Mouse (Mus musculus): Measurements from ENCODE around the gene Rbm20. TPM values are rescaled to one million over a fixed set of nuclear protein-coding genes. Genes with fewer than 3 reads are reported as not detected.

Gene Rbm20
- polyA plus RNA-seq, 1 experiment from 2014 or later: 2.7 TPM

DNA sequence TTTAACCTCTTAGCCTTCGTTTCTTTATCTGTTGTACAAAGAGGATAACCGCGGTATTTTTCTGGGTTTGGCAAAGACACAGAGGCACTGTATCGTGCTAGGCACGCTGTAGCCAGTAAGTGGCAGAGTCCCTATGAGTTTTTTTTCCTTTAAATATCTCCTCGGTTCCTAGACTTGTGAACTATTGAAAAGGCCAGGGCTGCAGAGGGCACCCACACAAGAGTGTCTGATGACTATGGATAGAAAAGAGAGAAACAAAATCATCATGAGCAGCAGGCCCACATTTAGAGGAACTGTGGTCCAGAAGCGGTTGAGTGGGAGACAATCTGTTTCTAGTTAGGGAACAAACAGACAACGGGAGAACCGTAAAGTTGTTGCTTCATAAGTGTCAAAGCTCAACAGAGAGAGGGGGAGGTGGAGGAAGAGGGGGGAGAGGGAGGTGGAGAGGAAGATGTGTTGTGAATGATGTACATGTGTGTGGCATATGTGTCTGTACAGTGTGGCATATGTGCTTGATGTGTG is 215.8 kb downstream of the Rbm20 start:
- no peak overlapping the region for H3K4me2 ChIP-seq (ENCODE audit: low read depth, severe bottlenecking)
- WGBS: 54% methylated on average over 9 of the region's 9 CpGs
- DNase-seq (ENCODE audit: low spot score) (no peak), ATAC-seq (ENCODE audit: insufficient number of reproducible peaks, low FRiP score, low TSS enrichment, low read depth) (no peak)
- H3K36me3 ChIP-seq (ENCODE audit: control insufficient read depth, insufficient read depth, low read length): no peaks in the 10 kb centered on the region
- H3K9me3 ChIP-seq (ENCODE audit: control insufficient read depth, low read length): no peaks in the 10 kb centered on the region
- 0 out of 2 replicates have a peak overlapping the region, but pooled peaks have one; percentile 10 for H3K27ac ChIP-seq (replicated peaks; ENCODE audit: low read depth, low read length)
- no peak overlapping the region for H3K4me3 ChIP-seq (ENCODE audit: low read depth, low read length)
- no peak overlapping the region for H3K9ac ChIP-seq (ENCODE audit: low read length)
- H3K4me1 ChIP-seq (ENCODE audit: control insufficient read depth, insufficient read depth, low read length): peaks cover 24% of the 10 kb centered on the region
- no peaks in the 10 kb centered on the region for H3K27me3 ChIP-seq (ENCODE audit: control insufficient read depth, insufficient read depth, low read length)

DNA sequence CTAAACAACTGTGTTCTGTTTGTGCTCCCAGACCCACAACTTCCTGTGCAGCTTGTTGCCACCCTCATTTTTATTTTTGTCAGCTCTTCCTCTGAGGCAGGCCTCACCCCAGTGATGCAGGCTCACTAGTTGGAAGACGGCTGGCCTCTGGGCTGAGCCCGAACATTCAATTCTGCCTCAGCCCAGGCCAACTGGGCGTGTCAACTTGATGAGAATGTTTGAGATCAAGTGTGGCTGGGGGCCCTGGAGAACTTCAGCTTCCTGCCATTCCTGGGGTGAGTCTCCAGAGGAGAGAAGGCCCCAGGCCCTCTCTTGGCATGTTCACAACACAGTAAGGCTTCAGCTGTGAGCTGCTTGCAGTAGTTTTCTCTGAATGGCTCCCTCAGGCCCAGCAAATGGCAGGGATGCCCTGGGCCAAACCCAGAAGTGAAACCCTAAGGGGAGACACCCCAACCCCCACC is 216.6 kb downstream of the Rbm20 start:
- Histone ChIP-seq H3K4me1 (ENCODE audit: control insufficient read depth, insufficient read depth, low read length) (peaks cover 24% of the 10 kb centered on the region), H3K9ac (ENCODE audit: low read length) (no peak overlapping the region), H3K27me3 (ENCODE audit: control insufficient read depth, insufficient read depth, low read length) (no peaks in the 10 kb centered on the region), H3K4me2 (ENCODE audit: low read depth, severe bottlenecking) (no peak overlapping the region), H3K9me3 (ENCODE audit: control insufficient read depth, low read length) (no peaks in the 10 kb centered on the region), H3K27ac (replicated peaks; ENCODE audit: low read depth, low read length) (no peak overlapping the region), H3K36me3 (ENCODE audit: control insufficient read depth, insufficient read depth, low read length) (no peaks in the 10 kb centered on the region), H3K4me3 (ENCODE audit: low read depth, low read length) (no peak overlapping the region)
- 61% methylated on average over 3 of the region's 3 CpGs for WGBS
- ATAC-seq (ENCODE audit: insufficient number of reproducible peaks, low FRiP score, low TSS enrichment, low read depth): no peak
- DNase-seq (ENCODE audit: low spot score): no peak

DNA sequence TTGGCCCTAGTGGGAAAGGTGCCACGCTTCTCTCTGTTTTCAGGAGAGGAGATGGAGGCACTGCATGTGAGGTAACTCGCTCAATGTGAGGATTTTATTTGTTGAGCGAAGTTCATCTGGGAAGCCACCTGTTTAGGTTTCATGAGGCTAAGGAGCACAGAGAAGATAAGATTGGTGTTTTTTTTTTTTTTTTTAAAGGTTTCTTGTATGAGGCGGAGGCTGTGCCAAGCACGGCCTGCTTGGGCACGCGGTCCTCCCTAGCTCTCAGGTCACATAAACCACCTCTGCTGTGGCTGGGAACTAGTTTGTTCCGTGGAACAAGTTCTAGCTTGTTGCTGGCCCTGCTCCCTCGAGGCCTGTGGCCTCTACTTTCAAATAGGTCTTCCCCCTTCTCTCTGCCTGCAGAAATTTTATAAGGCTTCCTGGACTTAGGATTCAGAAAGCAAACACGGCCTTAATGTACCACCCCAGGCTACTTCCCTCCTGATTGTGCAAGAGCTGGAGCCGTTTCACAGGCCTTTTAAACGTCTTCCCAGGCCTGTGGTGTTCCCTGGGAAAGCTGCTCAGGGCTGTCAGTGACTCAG is 217.5 kb downstream of the Rbm20 start:
- Histone ChIP-seq H3K4me2 (ENCODE audit: low read depth, severe bottlenecking) (no peak overlapping the region), H3K27ac (replicated peaks; ENCODE audit: low read depth, low read length) (0 out of 2 replicates have a peak overlapping the region, but pooled peaks have one; percentile 10), H3K4me3 (ENCODE audit: low read depth, low read length) (no peak overlapping the region), H3K4me1 (ENCODE audit: control insufficient read depth, insufficient read depth, low read length) (peaks cover 24% of the 10 kb centered on the region), H3K27me3 (ENCODE audit: control insufficient read depth, insufficient read depth, low read length) (no peaks in the 10 kb centered on the region), H3K9ac (ENCODE audit: low read length) (no peak overlapping the region), H3K36me3 (ENCODE audit: control insufficient read depth, insufficient read depth, low read length) (no peaks in the 10 kb centered on the region), H3K9me3 (ENCODE audit: control insufficient read depth, low read length) (no peaks in the 10 kb centered on the region)
- WGBS: 66% methylated on average over 12 of the region's 12 CpGs
- ATAC-seq (ENCODE audit: insufficient number of reproducible peaks, low FRiP score, low TSS enrichment, low read depth) (no peak), DNase-seq (ENCODE audit: low spot score) (no peak)

DNA sequence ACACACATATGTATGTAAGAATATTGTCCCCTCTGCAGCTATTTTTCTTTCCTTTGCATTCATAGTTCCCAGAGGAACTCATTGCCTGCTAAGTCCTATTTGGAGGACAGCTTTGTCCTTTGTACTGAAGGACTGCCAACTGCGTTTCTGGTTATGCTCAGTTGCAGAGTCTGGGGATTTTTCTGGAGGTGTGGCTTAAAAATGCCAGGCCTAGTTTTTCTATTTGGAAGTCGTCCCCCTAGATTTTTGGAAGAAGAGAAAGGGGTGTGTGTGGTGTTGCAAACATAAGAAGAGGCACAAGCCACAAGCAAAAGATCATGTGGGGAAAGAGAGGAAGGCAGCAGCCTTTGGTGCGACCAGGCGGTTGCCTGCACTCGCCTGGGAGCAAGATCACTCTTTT is 220.9 kb downstream of the Rbm20 start:
- ATAC-seq (ENCODE audit: insufficient number of reproducible peaks, low FRiP score, low TSS enrichment, low read depth) (no peak), DNase-seq (ENCODE audit: low spot score) (no peak)
- Histone ChIP-seq H3K36me3 (ENCODE audit: control insufficient read depth, insufficient read depth, low read length) (no peaks in the 10 kb centered on the region), H3K27ac (replicated peaks; ENCODE audit: low read depth, low read length) (no peak overlapping the region), H3K9ac (ENCODE audit: low read length) (no peak overlapping the region), H3K4me3 (ENCODE audit: low read depth, low read length) (no peak overlapping the region), H3K9me3 (ENCODE audit: control insufficient read depth, low read length) (no peaks in the 10 kb centered on the region), H3K4me1 (ENCODE audit: control insufficient read depth, insufficient read depth, low read length) (peaks cover 11% of the 10 kb centered on the region; the same call in 1 of the 2 replicates), H3K4me2 (ENCODE audit: low read depth, severe bottlenecking) (no peak overlapping the region), H3K27me3 (ENCODE audit: control insufficient read depth, insufficient read depth, low read length) (no peaks in the 10 kb centered on the region)
- 88% methylated on average over 5 of the region's 5 CpGs for whole genome bisulfite sequencing

DNA sequence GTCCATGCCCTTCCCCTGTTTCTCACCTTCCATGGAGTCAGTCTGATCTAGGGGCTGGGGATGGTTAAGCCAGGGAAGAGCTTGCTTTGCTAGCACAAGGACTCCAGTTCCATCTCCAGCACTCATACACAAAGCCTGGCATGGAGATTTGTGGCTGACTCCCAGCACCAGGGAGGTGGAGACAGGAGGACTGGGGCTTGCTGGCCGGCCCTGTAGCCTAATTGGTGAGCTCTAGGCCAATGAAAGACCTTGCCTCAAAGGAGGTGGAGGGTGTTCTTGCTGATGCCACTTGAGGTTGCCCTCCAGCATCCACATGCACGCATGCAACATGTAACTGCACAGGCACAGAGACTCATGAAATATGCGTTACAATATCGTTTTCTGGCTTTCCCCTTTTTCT is 221.4 kb downstream of the Rbm20 start:
- Histone ChIP-seq H3K4me3 (ENCODE audit: low read depth, low read length) (no peak overlapping the region), H3K27ac (replicated peaks; ENCODE audit: low read depth, low read length) (no peak overlapping the region), H3K9me3 (ENCODE audit: control insufficient read depth, low read length) (no peaks in the 10 kb centered on the region), H3K4me1 (ENCODE audit: control insufficient read depth, insufficient read depth, low read length) (peaks cover 6% of the 10 kb centered on the region; the same call in 1 of the 2 replicates), H3K36me3 (ENCODE audit: control insufficient read depth, insufficient read depth, low read length) (no peaks in the 10 kb centered on the region), H3K4me2 (ENCODE audit: low read depth, severe bottlenecking) (no peak overlapping the region), H3K9ac (ENCODE audit: low read length) (no peak overlapping the region), H3K27me3 (ENCODE audit: control insufficient read depth, insufficient read depth, low read length) (no peaks in the 10 kb centered on the region)
- 80% methylated on average over 4 of the region's 4 CpGs for WGBS
- ATAC-seq (ENCODE audit: insufficient number of reproducible peaks, low FRiP score, low TSS enrichment, low read depth) (no peak), DNase-seq (ENCODE audit: low spot score) (no peak)

DNA sequence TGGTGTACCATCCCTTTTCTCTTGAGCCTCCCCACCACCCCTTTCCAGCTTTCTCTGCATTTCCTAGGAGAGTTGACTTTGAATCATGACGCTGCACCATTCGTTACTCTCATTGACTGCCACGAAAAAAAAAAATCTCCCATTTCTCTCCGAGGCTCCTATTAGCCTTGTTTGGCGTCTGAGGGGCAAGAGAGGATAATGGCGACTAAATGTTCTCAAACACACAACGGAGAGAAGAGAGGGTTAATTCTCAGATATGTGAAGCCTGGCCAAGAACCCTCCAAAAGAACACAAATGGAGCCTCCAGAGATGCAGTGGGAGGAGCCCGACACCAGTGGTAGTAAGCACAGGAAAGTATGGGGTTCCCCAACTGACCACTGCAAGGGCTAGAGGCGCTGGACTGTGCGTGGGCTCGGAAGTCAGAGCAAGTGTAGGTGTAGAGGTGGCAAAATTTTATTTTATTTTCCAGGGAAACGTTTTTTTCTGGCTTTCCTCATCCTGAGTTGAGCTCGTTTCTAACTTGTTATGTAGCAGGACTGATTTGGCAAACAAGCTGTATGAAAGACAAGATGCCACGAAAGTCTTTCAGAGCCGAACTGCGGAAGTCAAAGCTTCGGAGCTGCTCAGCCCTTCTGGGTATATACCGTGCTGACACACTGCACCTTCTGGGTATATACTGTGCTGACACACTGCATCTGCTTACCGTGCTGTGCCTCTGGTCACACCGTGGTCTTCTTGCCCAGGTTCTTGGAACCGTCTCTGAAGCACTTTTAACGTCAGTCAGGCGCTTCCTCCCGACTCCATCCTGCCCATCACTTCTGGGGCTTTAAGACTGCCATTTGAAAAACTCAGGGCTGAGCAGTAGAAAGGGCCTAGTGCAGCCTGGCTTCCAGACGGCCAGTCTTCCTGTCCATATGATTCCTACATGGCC is 222.1 kb downstream of the Rbm20 start:
- no peaks in the 10 kb centered on the region for H3K27me3 ChIP-seq (ENCODE audit: control insufficient read depth, insufficient read depth, low read length)
- no peaks in the 10 kb centered on the region for H3K36me3 ChIP-seq (ENCODE audit: control insufficient read depth, insufficient read depth, low read length)
- H3K9ac ChIP-seq (ENCODE audit: low read length): no peak overlapping the region
- no peaks in the 10 kb centered on the region for H3K9me3 ChIP-seq (ENCODE audit: control insufficient read depth, low read length)
- no peak for DNase-seq (ENCODE audit: low spot score)
- H3K4me1 ChIP-seq (ENCODE audit: control insufficient read depth, insufficient read depth, low read length): peaks cover 2% of the 10 kb centered on the region; the same call in 1 of the 2 replicates
- H3K4me2 ChIP-seq (ENCODE audit: low read depth, severe bottlenecking): no peak overlapping the region
- WGBS: 86% methylated on average over 25 of the region's 25 CpGs
- H3K4me3 ChIP-seq (ENCODE audit: low read depth, low read length): no peak overlapping the region
- no peak overlapping the region for H3K27ac ChIP-seq (replicated peaks; ENCODE audit: low read depth, low read length)
- ATAC-seq (ENCODE audit: insufficient number of reproducible peaks, low FRiP score, low TSS enrichment, low read depth): no peak

DNA sequence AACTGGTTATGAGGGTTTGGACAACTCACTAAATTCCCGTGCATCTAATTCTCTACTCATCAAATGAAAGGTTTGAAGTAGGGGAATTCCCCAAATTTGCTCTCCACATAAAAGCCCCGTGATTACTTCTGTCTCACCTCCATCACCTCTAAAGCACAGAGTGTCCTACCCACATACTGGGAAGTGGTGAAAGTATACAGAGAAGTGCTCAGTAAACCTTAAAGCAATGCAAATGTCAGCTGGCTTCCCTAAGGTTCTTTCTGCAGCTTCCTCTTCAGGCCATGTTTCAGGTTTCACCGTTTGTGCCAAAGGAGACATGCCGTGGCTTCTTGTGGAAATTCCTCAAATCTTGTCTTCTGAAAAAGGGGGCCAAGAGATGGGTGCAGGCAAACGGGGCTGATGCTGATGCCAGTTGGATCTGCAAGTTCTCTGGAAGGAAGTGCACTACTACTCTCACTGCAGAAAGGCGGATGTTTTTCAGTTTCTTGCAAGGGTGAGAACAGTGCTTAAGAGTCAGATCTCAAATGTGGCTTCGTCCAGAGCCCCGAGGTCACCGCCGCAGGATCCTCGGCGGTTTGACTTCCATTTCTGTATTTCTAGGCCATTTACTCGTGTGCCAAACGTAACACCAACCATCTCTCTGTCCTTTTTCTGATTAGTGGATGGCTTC is 223.0 kb downstream of the Rbm20 start:
- H3K27me3 ChIP-seq (ENCODE audit: control insufficient read depth, insufficient read depth, low read length): no peaks in the 10 kb centered on the region
- no peaks in the 10 kb centered on the region for H3K36me3 ChIP-seq (ENCODE audit: control insufficient read depth, insufficient read depth, low read length)
- no peak overlapping the region for H3K27ac ChIP-seq (replicated peaks; ENCODE audit: low read depth, low read length)
- H3K4me1 ChIP-seq (ENCODE audit: control insufficient read depth, insufficient read depth, low read length): peaks cover 2% of the 10 kb centered on the region; the same call in 1 of the 2 replicates
- H3K4me3 ChIP-seq (ENCODE audit: low read depth, low read length): no peak overlapping the region
- no peak overlapping the region for H3K9ac ChIP-seq (ENCODE audit: low read length)
- no peaks in the 10 kb centered on the region for H3K9me3 ChIP-seq (ENCODE audit: control insufficient read depth, low read length)
- 83% methylated on average over 14 of the region's 14 CpGs for WGBS
- ATAC-seq (ENCODE audit: insufficient number of reproducible peaks, low FRiP score, low TSS enrichment, low read depth) (no peak), DNase-seq (ENCODE audit: low spot score) (no peak)
- no peak overlapping the region for H3K4me2 ChIP-seq (ENCODE audit: low read depth, severe bottlenecking)

All from limb, embryonic 11.5 days (tissue).